Mouse (Mus musculus) lung, embryonic 14.5 days (tissue): ENCODE results near the gene Ppp4r3a. TPM values are rescaled to one million over a fixed set of nuclear protein-coding genes. Genes with fewer than 3 reads are reported as not detected.

Experiments used
- ATAC-seq: fragments of 200-750 bp; cut with Nextera tagmentation; 2 replicates; pipeline ENCODE4 v1.8.0; 2017; ENCODE audit warnings: mild to moderate bottlenecking, moderate TSS enrichment, moderate library complexity; ENCODE audit not compliant: insufficient read depth
- DNase-seq: peaks from one replicate; pipeline ENCODE4 v3.0.0-alpha.2; 2015
- H3K27ac ChIP-seq: fragments of 300-500 bp; sonication (generic); 2 replicates; pipeline ENCODE4 v1.5.1; 2014; ENCODE audit warnings: low read depth, mild to moderate bottlenecking, moderate library complexity
- H3K27me3 ChIP-seq: fragments of 300-500 bp; sonication (generic); 2 replicates; pipeline ENCODE4 v1.6.1; 2014; ENCODE audit warnings: low read length, control low read depth; ENCODE audit not compliant: insufficient read depth
- H3K36me3 ChIP-seq: fragments of 300-500 bp; sonication (generic); 2 replicates; pipeline ENCODE4 v1.6.1; 2014; ENCODE audit warnings: control low read depth; ENCODE audit not compliant: insufficient read depth
- H3K4me1 ChIP-seq: fragments of 300-500 bp; sonication (generic); 2 replicates; pipeline ENCODE4 v1.6.1; 2014; ENCODE audit warnings: antibody characterized with exemption, control low read depth; ENCODE audit not compliant: insufficient read depth
- H3K4me2 ChIP-seq: fragments of 300-500 bp; sonication (generic); 2 replicates; pipeline ENCODE4 v1.6.1; 2014; ENCODE audit warnings: mild to moderate bottlenecking
- H3K4me3 ChIP-seq: fragments of 300-500 bp; sonication (generic); 2 replicates; pipeline ENCODE4 v1.5.1; 2014; ENCODE audit warnings: low read depth, low read length
- H3K9ac ChIP-seq: fragments of 300-500 bp; sonication (generic); 2 replicates; pipeline ENCODE4 v1.6.1; 2014
- H3K9me3 ChIP-seq: fragments of 300-500 bp; sonication (generic); 2 replicates; pipeline ENCODE4 v1.6.1; 2016; ENCODE audit warnings: low read depth, low read length, control low read depth
- CTCF ChIP-seq: IDR thresholded peaks from 2 replicates; pipeline ENCODE4 v1.5.1; 2016; ENCODE audit warnings: antibody characterized with exemption, low read depth
- WGBS: fragments of 180-500 bp; shearing (Covaris S2); extraction: QIAGEN DNeasy Blood & Tissue Kit; methylation state at CpG from one replicate; pipeline ENCODE4 v1.1.7; 2014; 5-methylcytosine and 5-hydroxymethylcytosine counted together
- polyA plus RNA-seq: library from polyadenylated mRNA; unstranded; fragments of >200 nt; fragmentation: Nextera tagmentation; extraction: Ambion mirVana; gene quantifications from 2 replicates; pipeline ENCODE4 v1.2.1, GENCODE M21; 2014

Ppp4r3a gene
- polyA plus RNA-seq, 1 experiment from 2014 or later, result 55.9 TPM

GRCm38 (mm10) chr12:101002801-101003513, 80.5 kb downstream of the Ppp4r3a start:
- ATAC-seq, result no peak
- H3K4me1 ChIP-seq, result peaks cover 17% of the 10 kb centered on the region

GRCm38 (mm10) chr12:100999061-100999954, 84.2 kb downstream of the Ppp4r3a start:
- Histone ChIP-seq H3K4me1 (peaks cover 17% of the 10 kb centered on the region), H3K9ac (no peak overlapping the region), H3K27ac (no peak overlapping the region)

More at GRCm38 (mm10) chr12:101002801-101003513, 80.5 kb downstream of the Ppp4r3a start:
- H3K9me3 ChIP-seq, result no peaks in the 10 kb centered on the region
- DNase-seq, result no peak
- WGBS, result 40% methylated on average over 4 of the region's 4 CpGs
- no peak for TF ChIP-seq CTCF
- no peaks in the 10 kb centered on the region for H3K36me3 ChIP-seq
- peak overlapping the region; percentile 42; the same call in 1 of the 2 replicates for H3K27ac ChIP-seq
- no peak overlapping the region for H3K4me2 ChIP-seq
- no peak overlapping the region for H3K9ac ChIP-seq
- H3K27me3 ChIP-seq, result no peaks in the 10 kb centered on the region
- no peak overlapping the region for H3K4me3 ChIP-seq

GRCm38 (mm10) chr12:100998564-100998962, 84.9 kb downstream of the Ppp4r3a start:
- Histone ChIP-seq H3K9ac (no peak overlapping the region), H3K27me3 (no peaks in the 10 kb centered on the region), H3K4me1 (peaks cover 17% of the 10 kb centered on the region), H3K9me3 (no peaks in the 10 kb centered on the region), H3K27ac (no peak overlapping the region), H3K4me2 (no peak overlapping the region), H3K4me3 (no peak overlapping the region), H3K36me3 (no peaks in the 10 kb centered on the region)
- TF ChIP-seq CTCF, result no peak
- ATAC-seq, result no peak
- no peak for DNase-seq
- WGBS, result 27% methylated on average over 8 of the region's 8 CpGs

More at GRCm38 (mm10) chr12:100999061-100999954, 84.2 kb downstream of the Ppp4r3a start:
- DNase-seq (no peak), ATAC-seq (no peak)
- H3K4me2 ChIP-seq, result no peak overlapping the region
- no peak for TF ChIP-seq CTCF
- H3K4me3 ChIP-seq, result no peak overlapping the region
- no peaks in the 10 kb centered on the region for H3K36me3 ChIP-seq
- no peaks in the 10 kb centered on the region for H3K27me3 ChIP-seq
- H3K9me3 ChIP-seq, result no peaks in the 10 kb centered on the region
- WGBS, result 35% methylated on average over 7 of the region's 7 CpGs

GRCm38 (mm10) chr12:100997830-100998563, 85.5 kb downstream of the Ppp4r3a start:
- Histone ChIP-seq H3K27ac (no peak overlapping the region), H3K9ac (no peak overlapping the region), H3K4me1 (peaks cover 17% of the 10 kb centered on the region), H3K4me2 (no peak overlapping the region), H3K27me3 (no peaks in the 10 kb centered on the region), H3K9me3 (no peaks in the 10 kb centered on the region), H3K4me3 (no peak overlapping the region), H3K36me3 (no peaks in the 10 kb centered on the region)
- WGBS, result 11% methylated on average over 10 of the region's 10 CpGs
- ATAC-seq (0 out of 2 replicates have a peak, but pooled peaks have one; percentile 30), DNase-seq (no peak)
- no peak for TF ChIP-seq CTCF

GRCm38 (mm10) chr12:100996378-100996898, 87.1 kb downstream of the Ppp4r3a start:
- no peaks in the 10 kb centered on the region for H3K36me3 ChIP-seq
- no peak for TF ChIP-seq CTCF
- no peak for ATAC-seq
- H3K4me2 ChIP-seq, result no peak overlapping the region
- WGBS, result 37% methylated on average over 5 of the region's 5 CpGs
- no peak overlapping the region for H3K4me3 ChIP-seq
- H3K9me3 ChIP-seq, result no peaks in the 10 kb centered on the region
- no peak overlapping the region for H3K9ac ChIP-seq
- H3K4me1 ChIP-seq, result peaks cover 17% of the 10 kb centered on the region
- no peak overlapping the region; the same call in 1 of the 2 replicates for H3K27ac ChIP-seq
- H3K27me3 ChIP-seq, result no peaks in the 10 kb centered on the region
- DNase-seq, result no peak

GRCm38 (mm10) chr12:100995607-100996377, 87.7 kb downstream of the Ppp4r3a start:
- ATAC-seq, result no peak
- peaks cover 15% of the 10 kb centered on the region for H3K4me1 ChIP-seq
- no peak overlapping the region for H3K4me3 ChIP-seq
- no peak for TF ChIP-seq CTCF
- no peak overlapping the region; the same call in 1 of the 2 replicates for H3K27ac ChIP-seq
- no peaks in the 10 kb centered on the region for H3K9me3 ChIP-seq
- no peak for DNase-seq
- 38% methylated on average over 16 of the region's 16 CpGs for WGBS
- no peak overlapping the region for H3K9ac ChIP-seq
- H3K36me3 ChIP-seq, result no peaks in the 10 kb centered on the region
- no peak overlapping the region for H3K4me2 ChIP-seq
- no peaks in the 10 kb centered on the region for H3K27me3 ChIP-seq
